Mouse (Mus musculus): ENCODE results near the gene Phkg2. TPM values are rescaled to one million over a fixed set of nuclear protein-coding genes. Genes with fewer than 3 reads are reported as not detected.
A peak's percentile ranks its signal among the peaks of the same experiment; 100 is the strongest.
"Not testable (repeated sequence)": the region's sequence is repeated elsewhere in the genome, so short reads cannot be mapped to it uniquely, and the experiment has no call there.

Gene Phkg2
- total RNA-seq, 2 experiments from 2014 or later, result 15.6 to 18.9 TPM

GRCm38 (mm10) chr7:127600612-127601011 lies 27.5 kb downstream of the Phkg2 start:
- intact Hi-C loops (cut with DNase I), result no loop called here
- no peak for DNase-seq (ENCODE audit: low spot score)

- no peak for DNase-seq (ENCODE audit: low spot score)
- intact Hi-C loops (cut with DNase I), result no loop called here
Observed at GRCm38 (mm10) chr7:127601735-127602134, 28.6 kb downstream of the Phkg2 start.

GRCm38 (mm10) chr7:127602903-127603302 lies 29.8 kb downstream of the Phkg2 start:
- intact Hi-C loops (cut with DNase I), result no loop called here
- DNase-seq (ENCODE audit: low spot score), result no peak

GRCm38 (mm10) chr7:127604256-127604655 lies 31.1 kb downstream of the Phkg2 start:
- no peak for DNase-seq (ENCODE audit: low spot score)
- intact Hi-C loops (cut with DNase I), result no loop called here

- intact Hi-C loops (cut with DNase I), result no loop called here
- DNase-seq (ENCODE audit: low spot score), result no peak
Observed at GRCm38 (mm10) chr7:127607150-127607549, 34.0 kb downstream of the Phkg2 start.

GRCm38 (mm10) chr7:127611011-127611410 lies 37.9 kb downstream of the Phkg2 start:
- intact Hi-C loops (cut with DNase I), result loop anchor here (2.0 kb wide), 1 partner anchor 28 kb away; no protein-coding TSS in a partner anchor
- no peak for DNase-seq (ENCODE audit: low spot score)

GRCm38 (mm10) chr7:127611561-127611960 lies 38.4 kb downstream of the Phkg2 start:
- intact Hi-C loops (cut with DNase I), result loop anchor here (2.0 kb wide), 1 partner anchor 27 kb away; no protein-coding TSS in a partner anchor
- no peak for DNase-seq (ENCODE audit: low spot score)

GRCm38 (mm10) chr7:127613501-127613900 lies 40.4 kb downstream of the Phkg2 start:
- DNase-seq (ENCODE audit: low spot score), result no peak
- intact Hi-C loops (cut with DNase I), result no loop called here

GRCm38 (mm10) chr7:127614091-127614490 lies 41.0 kb downstream of the Phkg2 start:
- no peak for DNase-seq (ENCODE audit: low spot score)
- intact Hi-C loops (cut with DNase I), result loop anchor here (1.0 kb wide), 1 partner anchor 23 kb away; no protein-coding TSS in a partner anchor

GRCm38 (mm10) chr7:127614511-127614890 lies 41.4 kb downstream of the Phkg2 start:
- intact Hi-C loops (cut with DNase I), result loop anchor here (1.0 kb wide), 1 partner anchor 23 kb away; no protein-coding TSS in a partner anchor
- DNase-seq (ENCODE audit: low spot score), result no peak

GRCm38 (mm10) chr7:127614891-127615843 lies 42.0 kb downstream of the Phkg2 start, which contains the start of gene Zfp629:
Gene Zfp629 (minus strand): TSS chr7:127615797.
- DNase-seq (ENCODE audit: low spot score), result peak; percentile 51
- intact Hi-C loops (cut with DNase I), result loop anchor here (1.0 kb wide), 1 partner anchor 22 kb away; no protein-coding TSS in a partner anchor

GRCm38 (mm10) chr7:127616336-127616735 lies 43.2 kb downstream of the Phkg2 start:
- intact Hi-C loops (cut with DNase I), result no loop called here
- DNase-seq (ENCODE audit: low spot score), result no peak

GRCm38 (mm10) chr7:127616881-127617280 lies 43.7 kb downstream of the Phkg2 start:
- intact Hi-C loops (cut with DNase I), result no loop called here
- DNase-seq (ENCODE audit: low spot score), result no peak

GRCm38 (mm10) chr7:127617962-127618361 lies 44.8 kb downstream of the Phkg2 start:
- intact Hi-C loops (cut with DNase I), result no loop called here
- no peak for DNase-seq (ENCODE audit: low spot score)

GRCm38 (mm10) chr7:127618402-127618801 lies 45.3 kb downstream of the Phkg2 start:
- DNase-seq (ENCODE audit: low spot score); intact Hi-C loops (cut with DNase I): not testable (repeated sequence)

- intact Hi-C loops (cut with DNase I), result no loop called here
Observed at GRCm38 (mm10) chr7:127626039-127626438, 52.9 kb downstream of the Phkg2 start.

GRCm38 (mm10) chr7:127626471-127626870 lies 53.3 kb downstream of the Phkg2 start:
- no peak for DNase-seq (ENCODE audit: low spot score)
- intact Hi-C loops (cut with DNase I), result no loop called here

More at GRCm38 (mm10) chr7:127626039-127626438, 52.9 kb downstream of the Phkg2 start:
- DNase-seq (ENCODE audit: low spot score), result no peak

GRCm38 (mm10) chr7:127628646-127629045 lies 55.5 kb downstream of the Phkg2 start:
- intact Hi-C loops (cut with DNase I), result no loop called here
- no peak for DNase-seq (ENCODE audit: low spot score)

GRCm38 (mm10) chr7:127631416-127631815 lies 58.3 kb downstream of the Phkg2 start:
- DNase-seq (ENCODE audit: low spot score), result no peak
- intact Hi-C loops (cut with DNase I), result no loop called here
